In the genomic region with DNA sequence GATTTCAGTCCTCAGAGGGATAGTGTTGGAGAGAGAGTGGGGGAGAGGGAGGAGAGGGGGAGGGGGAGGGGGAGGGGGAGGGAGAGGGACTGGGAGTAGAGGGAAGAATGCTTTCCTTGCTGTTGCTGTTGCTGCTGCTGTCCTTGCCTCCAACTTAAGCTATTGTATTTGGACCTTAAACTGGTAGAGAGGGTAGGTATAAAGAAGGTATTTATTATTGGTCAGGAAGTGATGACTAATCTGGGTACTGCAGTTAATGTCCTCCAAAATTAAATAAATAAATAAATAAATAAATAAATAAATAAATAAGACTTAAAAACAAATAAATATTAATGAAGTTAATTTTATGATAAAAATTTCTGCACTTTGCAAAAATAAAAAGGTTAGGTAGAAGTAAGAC, we compare ENCODE assay signal across 30 mouse cellular contexts.
"Had no signal": no experiment of that assay in that cellular context is flagged by ENCODE, and none has a peak within 500 bp of the region (broad histone marks: within the 10 kb centered on the region; RNA-seq: fewer than 3 reads in every experiment).

No protein-coding gene starts in this region.

- H3K9me3 ChIP-seq: limb, embryonic 10.5 days; limb, embryonic 12.5 days; limb, embryonic 13.5 days; limb, embryonic 15.5 days; liver, embryonic 12.5 days; liver, embryonic 13.5 days; liver, embryonic 15.5 days; lung, embryonic 15.5 days; megakaryocyte, embryonic 14.5 days; midbrain, embryonic 10.5 days; midbrain, embryonic 15.5 days; neural tube, embryonic 12.5 days had no signal

- H3K4me2 ChIP-seq: limb, embryonic 12.5 days; limb, embryonic 13.5 days; limb, embryonic 15.5 days; liver, embryonic 11.5 days; liver, embryonic 12.5 days; liver, embryonic 13.5 days; liver, embryonic 15.5 days; lung, embryonic 14.5 days; lung, embryonic 15.5 days; midbrain, embryonic 15.5 days; neural tube, embryonic 12.5 days had no signal

- H3K36me3 ChIP-seq: limb, embryonic 10.5 days; limb, embryonic 12.5 days; limb, embryonic 13.5 days; limb, embryonic 15.5 days; liver, embryonic 12.5 days; liver, embryonic 13.5 days; liver, embryonic 15.5 days; lung, embryonic 15.5 days; midbrain, embryonic 10.5 days; midbrain, embryonic 15.5 days; neural tube, embryonic 12.5 days had no signal

- ATAC-seq: liver, embryonic 12.5 days; liver, postnatal 0 days; lung, postnatal 0 days; midbrain, embryonic 15.5 days; midbrain, embryonic 16.5 days had no signal

- H3K4me3 ChIP-seq: left cerebral cortex, adult 2 months; limb, embryonic 10.5 days; limb, embryonic 12.5 days; limb, embryonic 13.5 days; limb, embryonic 15.5 days; liver, embryonic 12.5 days; liver, embryonic 13.5 days; liver, embryonic 15.5 days; lung, embryonic 15.5 days; megakaryocyte, embryonic 14.5 days; midbrain, embryonic 10.5 days; midbrain, embryonic 15.5 days; myocyte; neural tube, embryonic 12.5 days had no signal

- H3K27ac ChIP-seq: left cerebral cortex, adult 2 months; limb, embryonic 10.5 days; limb, embryonic 12.5 days; limb, embryonic 13.5 days; limb, embryonic 15.5 days; liver, embryonic 12.5 days; liver, embryonic 13.5 days; liver, embryonic 14.5 days; liver, embryonic 15.5 days; lung, embryonic 15.5 days; macrophage; midbrain, embryonic 10.5 days; midbrain, embryonic 15.5 days; neural tube, embryonic 12.5 days had no signal

- DNase-seq: left cerebral cortex, postnatal 4 days; liver; liver, embryonic 13.5 days; liver, postnatal 0 days; lung, adult 18-20 months; lung, adult 2 months; lung, embryonic 14.5 days; lung, postnatal 10 days; lung, postnatal 14 days; lung, postnatal 36 days; lung, postnatal 4 days; midbrain, embryonic 14.5 days had no signal

- H3K4me1 ChIP-seq: limb, embryonic 10.5 days; limb, embryonic 12.5 days; limb, embryonic 13.5 days; limb, embryonic 15.5 days; liver, embryonic 12.5 days; liver, embryonic 13.5 days; liver, embryonic 15.5 days; lung, embryonic 15.5 days; megakaryocyte, embryonic 14.5 days; midbrain, embryonic 10.5 days; midbrain, embryonic 15.5 days; neural tube, embryonic 12.5 days had no signal

- H3K27me3 ChIP-seq: limb, embryonic 12.5 days; limb, embryonic 13.5 days; limb, embryonic 15.5 days; liver, embryonic 12.5 days; liver, embryonic 13.5 days; liver, embryonic 15.5 days; lung, embryonic 15.5 days; megakaryocyte, embryonic 14.5 days; midbrain, embryonic 15.5 days; neural tube, embryonic 12.5 days had no signal

- H3K9ac ChIP-seq: limb, embryonic 12.5 days; limb, embryonic 13.5 days; limb, embryonic 15.5 days; liver, embryonic 12.5 days; liver, embryonic 13.5 days; liver, embryonic 14.5 days; liver, embryonic 15.5 days; liver, postnatal 0 days; lung, embryonic 14.5 days; lung, embryonic 15.5 days; midbrain, embryonic 15.5 days; neural tube, embryonic 12.5 days had no signal
